Mouse (Mus musculus) effector memory CD4-positive, alpha-beta T cell, adult 7 months (primary cell): Measurements from ENCODE around the gene Plac1. TPM values are rescaled to one million over a fixed set of nuclear protein-coding genes. Genes with fewer than 3 reads are reported as not detected.

ENCODE experiments used
- polyA plus RNA-seq: library from polyadenylated mRNA; unstranded; fragments of 100-300 nt; shearing (Covaris generic); gene quantifications from one replicate; pipeline ENCODE4 v1.2.1, GENCODE M21; 2017

Plac1 gene
- not detected for polyA plus RNA-seq

GRCm38 (mm10) chrX:53240011-53240410 is at the start of gene Plac1:
Gene Plac1, minus strand, starts transcription at chrX:53240111.

GRCm38 (mm10) chrX:53273124-53273523 is 33.2 kb upstream of the Plac1 start, which contains the start of gene Fam122c:
Gene Fam122c, plus strand, starts transcription at chrX:53273424.

GRCm38 (mm10) chrX:53269289-53270062 is 29.6 kb upstream of the Plac1 start, which contains the start of gene Fam122b:
Gene Fam122b, minus strand, starts transcription at chrX:53269805.

Other genes with a start within 250 kb of the Plac1 start
- 7.9 TPM for gene Fam122b, start 29.7 kb upstream of the Plac1 start, polyA plus RNA-seq
- not detected for gene Fam122c, start 33.3 kb upstream of the Plac1 start, polyA plus RNA-seq
- 12.4 TPM for gene Mospd1, start 130.4 kb upstream of the Plac1 start, polyA plus RNA-seq
- not detected for gene Etd, start 194.8 kb upstream of the Plac1 start, polyA plus RNA-seq